Mouse (Mus musculus) thymus, adult 2 months (tissue): ENCODE measurements around the gene Tgfb2.

Source experiments
- CTCF ChIP-seq: fragments of 200-500 bp; IDR thresholded peaks from 2 replicates; pipeline ENCODE4 v1.5.1; 2012; ENCODE audit warnings: mild to moderate bottlenecking, control low read depth, low read length, moderate library complexity, borderline replicate concordance; ENCODE audit not compliant: control insufficient read depth, poor library complexity, insufficient read depth; ENCODE audit errors: extremely low read depth
- POLR2A ChIP-seq: fragments of 200-500 bp; IDR thresholded peaks from 2 replicates; pipeline ENCODE4 v1.6.1; 2012; ENCODE audit warnings: mild to moderate bottlenecking, low read length, control low read depth, moderate library complexity; ENCODE audit not compliant: control insufficient read depth, poor library complexity, insufficient read depth; ENCODE audit errors: extremely low read depth

DNA sequence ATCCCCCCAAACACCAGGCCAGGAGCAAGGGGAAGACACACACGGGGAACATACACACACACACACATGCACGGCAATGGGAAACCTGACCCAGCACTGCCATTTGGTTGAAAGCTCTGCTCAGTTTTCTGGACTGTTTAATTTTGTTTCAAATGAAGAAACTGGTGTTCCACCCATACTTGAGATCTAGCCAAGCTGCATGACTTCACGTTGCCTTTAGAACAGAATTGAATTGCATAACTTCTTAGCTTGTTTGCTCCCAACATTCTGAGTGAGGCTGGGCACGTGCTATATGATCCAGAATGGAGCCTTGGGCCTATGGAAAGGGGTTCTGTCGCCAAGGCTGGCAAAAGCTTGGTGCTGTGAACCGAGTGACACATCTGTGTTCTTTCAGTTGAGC lies 87.5 kb downstream of the Tgfb2 start:
- TF ChIP-seq CTCF = no peak
- TF ChIP-seq POLR2A = no peak
